Mouse (Mus musculus): ENCODE measurements around the gene Galnt4. TPM values are rescaled to one million over a fixed set of nuclear protein-coding genes. Genes with fewer than 3 reads are reported as not detected.

Galnt4 gene
- polyA plus RNA-seq, 1 experiment, result 11.0 TPM

- Histone ChIP-seq H3K4me1 (ENCODE audit: control insufficient read depth, insufficient read depth, low read length) (no peaks in the 10 kb centered on the region), H3K4me3 (ENCODE audit: insufficient read depth, low read length) (no peak overlapping the region), H3K27ac (ENCODE audit: insufficient read depth, low read depth, low read length) (no peak overlapping the region)
- TF ChIP-seq CTCF (IDR thresholded peaks at IDR 0.05; ENCODE audit: low read depth, low read length) (no peak), POLR2A (IDR thresholded peaks at IDR 0.05; ENCODE audit: borderline replicate concordance, low read depth, low read length) (no peak)
Measured at GRCm38 (mm10) chr10:99113533-99113932, 5.6 kb downstream of the Galnt4 start.

DNA sequence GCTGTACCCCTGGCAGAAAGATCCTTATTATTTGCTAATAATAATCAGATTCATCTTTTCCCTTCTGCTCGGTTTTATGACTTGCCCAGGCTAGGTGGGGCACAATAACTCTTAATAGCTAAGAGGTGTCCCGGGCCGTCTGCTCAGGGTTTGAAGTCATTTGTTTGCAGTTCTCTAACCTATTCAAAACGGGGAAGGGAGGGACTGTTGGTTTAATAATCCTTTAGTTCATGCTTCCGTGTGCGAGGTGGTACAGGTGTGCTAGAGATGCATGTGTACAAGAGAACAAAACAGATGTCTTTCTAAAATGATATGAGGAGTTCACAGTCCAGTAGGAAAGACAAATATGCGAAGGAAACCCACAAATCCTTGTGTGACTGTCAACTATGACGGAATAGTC is 6.3 kb downstream of the Galnt4 start:
- Histone ChIP-seq H3K4me3 (ENCODE audit: insufficient read depth, low read length) (no peak overlapping the region), H3K4me1 (ENCODE audit: control insufficient read depth, insufficient read depth, low read length) (no peaks in the 10 kb centered on the region), H3K27ac (ENCODE audit: insufficient read depth, low read depth, low read length) (no peak overlapping the region)
- TF ChIP-seq POLR2A (IDR thresholded peaks at IDR 0.05; ENCODE audit: borderline replicate concordance, low read depth, low read length) (no peak), CTCF (IDR thresholded peaks at IDR 0.05; ENCODE audit: low read depth, low read length) (no peak)

- no peak overlapping the region for H3K4me3 ChIP-seq (ENCODE audit: insufficient read depth, low read length)
- H3K27ac ChIP-seq (ENCODE audit: insufficient read depth, low read depth, low read length), result no peak overlapping the region
- no peak for TF ChIP-seq CTCF (IDR thresholded peaks at IDR 0.05; ENCODE audit: low read depth, low read length)
- no peak for TF ChIP-seq POLR2A (IDR thresholded peaks at IDR 0.05; ENCODE audit: borderline replicate concordance, low read depth, low read length)
Measured at GRCm38 (mm10) chr10:99115471-99116236, 7.7 kb downstream of the Galnt4 start.

DNA sequence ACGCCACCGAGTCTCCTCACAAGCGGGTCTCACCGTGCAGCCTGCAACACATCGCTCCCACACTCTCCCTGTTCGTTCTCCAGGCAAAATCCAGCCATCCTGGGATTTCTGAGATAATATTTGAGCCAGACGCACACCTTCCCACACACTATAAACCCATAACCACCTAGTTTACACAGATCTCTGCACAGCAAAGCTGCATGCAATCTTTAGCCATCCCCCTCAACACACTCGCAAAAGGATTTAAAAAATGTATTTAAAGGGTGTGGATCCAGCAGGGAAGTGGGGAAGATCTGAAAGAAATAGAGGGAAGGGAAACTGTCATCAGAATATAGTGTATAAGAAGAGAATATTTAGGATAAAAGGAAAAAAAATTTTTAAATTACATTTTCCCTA is 8.3 kb downstream of the Galnt4 start:
- no peak for TF ChIP-seq CTCF (IDR thresholded peaks at IDR 0.05; ENCODE audit: low read depth, low read length)
- TF ChIP-seq POLR2A (IDR thresholded peaks at IDR 0.05; ENCODE audit: borderline replicate concordance, low read depth, low read length), result no peak
- Histone ChIP-seq H3K4me1 (ENCODE audit: control insufficient read depth, insufficient read depth, low read length) (no peaks in the 10 kb centered on the region), H3K4me3 (ENCODE audit: insufficient read depth, low read length) (no peak overlapping the region), H3K27ac (ENCODE audit: insufficient read depth, low read depth, low read length) (no peak overlapping the region)

More at GRCm38 (mm10) chr10:99115471-99116236, 7.7 kb downstream of the Galnt4 start:
- H3K4me1 ChIP-seq (ENCODE audit: control insufficient read depth, insufficient read depth, low read length), result no peaks in the 10 kb centered on the region

- Histone ChIP-seq H3K4me3 (ENCODE audit: insufficient read depth, low read length) (no peak overlapping the region), H3K27ac (ENCODE audit: insufficient read depth, low read depth, low read length) (no peak overlapping the region)
Measured at GRCm38 (mm10) chr10:99116650-99117615, 9.0 kb downstream of the Galnt4 start.

GRCm38 (mm10) chr10:99117876-99118275 is 9.9 kb downstream of the Galnt4 start:
- H3K4me3 ChIP-seq (ENCODE audit: insufficient read depth, low read length), result no peak overlapping the region
- no peak overlapping the region for H3K27ac ChIP-seq (ENCODE audit: insufficient read depth, low read depth, low read length)
- peaks cover 2% of the 10 kb centered on the region; the same call in 1 of the 2 replicates for H3K4me1 ChIP-seq (ENCODE audit: control insufficient read depth, insufficient read depth, low read length)
- TF ChIP-seq POLR2A (IDR thresholded peaks at IDR 0.05; ENCODE audit: borderline replicate concordance, low read depth, low read length) (no peak), CTCF (IDR thresholded peaks at IDR 0.05; ENCODE audit: low read depth, low read length) (no peak)

More at GRCm38 (mm10) chr10:99116650-99117615, 9.0 kb downstream of the Galnt4 start:
- no peak for TF ChIP-seq CTCF (IDR thresholded peaks at IDR 0.05; ENCODE audit: low read depth, low read length)
- no peaks in the 10 kb centered on the region for H3K4me1 ChIP-seq (ENCODE audit: control insufficient read depth, insufficient read depth, low read length)

DNA sequence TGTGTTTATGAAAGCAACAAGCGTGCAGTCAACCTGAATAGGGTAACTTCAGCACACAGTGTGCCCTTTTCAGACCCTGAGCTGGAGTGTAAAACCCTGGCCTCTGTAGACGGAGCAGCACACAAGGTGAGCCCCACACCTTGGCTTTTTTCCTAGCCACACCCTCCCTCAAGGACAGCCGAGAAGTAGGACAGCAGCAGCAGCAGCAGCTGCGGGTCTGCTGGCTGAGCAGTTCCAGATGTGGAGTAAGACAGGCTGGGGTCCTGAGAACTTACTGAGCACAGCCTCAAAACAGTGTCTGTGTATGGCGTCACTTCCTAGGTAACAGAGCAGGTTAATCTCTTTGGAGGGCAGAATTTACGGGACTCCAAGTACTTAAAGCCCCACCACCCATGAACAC is 10.7 kb downstream of the Galnt4 start:
- no peak for TF ChIP-seq POLR2A (IDR thresholded peaks at IDR 0.05; ENCODE audit: borderline replicate concordance, low read depth, low read length)
- no peak for TF ChIP-seq CTCF (IDR thresholded peaks at IDR 0.05; ENCODE audit: low read depth, low read length)
- H3K27ac ChIP-seq (ENCODE audit: insufficient read depth, low read depth, low read length), result no peak overlapping the region
- H3K4me3 ChIP-seq (ENCODE audit: insufficient read depth, low read length), result no peak overlapping the region
- peaks cover 2% of the 10 kb centered on the region for H3K4me1 ChIP-seq (ENCODE audit: control insufficient read depth, insufficient read depth, low read length)

DNA sequence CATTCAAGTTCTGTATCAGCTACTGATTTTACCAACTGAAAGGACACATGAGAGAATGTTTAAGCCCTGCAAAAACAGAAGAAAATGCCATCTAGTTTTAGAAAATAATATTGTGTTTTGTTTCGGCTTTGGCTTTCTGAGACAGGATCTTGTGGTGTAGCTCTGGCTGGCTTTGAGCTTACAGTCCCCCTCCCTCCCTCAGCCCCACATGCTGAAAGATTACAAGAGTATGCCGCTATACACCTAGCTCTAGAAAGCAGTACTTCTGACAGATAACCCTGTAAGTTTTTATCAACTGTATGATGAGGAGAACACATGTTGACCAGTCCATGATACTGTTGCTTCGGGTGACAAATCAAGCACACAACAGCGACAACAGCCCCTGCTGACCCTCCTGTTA is 11.5 kb downstream of the Galnt4 start:
- H3K27ac ChIP-seq (ENCODE audit: insufficient read depth, low read depth, low read length), result no peak overlapping the region
- peaks cover 2% of the 10 kb centered on the region for H3K4me1 ChIP-seq (ENCODE audit: control insufficient read depth, insufficient read depth, low read length)
- no peak overlapping the region for H3K4me3 ChIP-seq (ENCODE audit: insufficient read depth, low read length)
- TF ChIP-seq CTCF (IDR thresholded peaks at IDR 0.05; ENCODE audit: low read depth, low read length) (no peak), POLR2A (IDR thresholded peaks at IDR 0.05; ENCODE audit: borderline replicate concordance, low read depth, low read length) (no peak)

DNA sequence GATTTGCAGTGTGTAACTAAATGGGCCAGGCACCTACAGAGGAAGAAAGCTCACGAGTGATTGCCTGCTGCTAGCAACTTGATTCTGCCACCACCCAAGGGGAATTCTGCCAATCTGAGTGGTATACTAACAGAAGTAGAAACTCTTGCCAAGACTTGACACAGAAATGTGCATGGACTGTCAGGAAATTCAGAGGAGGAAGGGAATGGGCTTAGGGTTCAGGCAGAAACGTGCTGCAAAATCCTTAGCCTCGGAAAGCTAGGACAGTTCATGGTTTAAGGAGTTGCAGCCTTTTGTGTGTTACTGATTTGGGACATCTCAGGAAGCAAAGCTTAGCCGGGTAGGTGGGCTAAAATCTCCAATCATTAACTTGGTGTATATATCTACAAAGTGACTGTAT is 18.3 kb downstream of the Galnt4 start, which contains the start of gene Phxr2:
TSS of gene Phxr2 (minus strand) at position 101 of the 400 bp plus-strand sequence.
- peaks cover 39% of the 10 kb centered on the region for H3K4me1 ChIP-seq (ENCODE audit: control insufficient read depth, insufficient read depth, low read length)
- H3K4me3 ChIP-seq (ENCODE audit: insufficient read depth, low read length), result no peak within 1 kb of the TSS
- no peak within 1 kb of the TSS for H3K27ac ChIP-seq (ENCODE audit: insufficient read depth, low read depth, low read length)
- TF ChIP-seq POLR2A (IDR thresholded peaks at IDR 0.05; ENCODE audit: borderline replicate concordance, low read depth, low read length), result no peak

GRCm38 (mm10) chr10:99126954-99127353 is 19.0 kb downstream of the Galnt4 start:
- peaks cover 43% of the 10 kb centered on the region for H3K4me1 ChIP-seq (ENCODE audit: control insufficient read depth, insufficient read depth, low read length)
- H3K4me3 ChIP-seq (ENCODE audit: insufficient read depth, low read length), result no peak overlapping the region
- TF ChIP-seq POLR2A (IDR thresholded peaks at IDR 0.05; ENCODE audit: borderline replicate concordance, low read depth, low read length), result no peak
- no peak for TF ChIP-seq CTCF (IDR thresholded peaks at IDR 0.05; ENCODE audit: low read depth, low read length)
- no peak overlapping the region for H3K27ac ChIP-seq (ENCODE audit: insufficient read depth, low read depth, low read length)
